Mouse (Mus musculus) cortical plate, adult 2 months (tissue): Measurements from ENCODE around the gene Pim3. TPM values are rescaled to one million over a fixed set of nuclear protein-coding genes. Genes with fewer than 3 reads are reported as not detected.

ENCODE experiments used
- H3K27ac ChIP-seq: fragments of 200-500 bp; 2 replicates; pipeline ENCODE4 v1.5.1; 2012; ENCODE audit warnings: low read length, control low read depth, inconsistent platforms; ENCODE audit not compliant: insufficient read depth
- H3K4me1 ChIP-seq: fragments of 200-500 bp; 2 replicates; pipeline ENCODE4 v1.6.1; 2011; ENCODE audit warnings: low read length; ENCODE audit not compliant: control insufficient read depth, insufficient read depth
- H3K4me3 ChIP-seq: fragments of 200-500 bp; 2 replicates; pipeline ENCODE4 v1.5.1; 2011; ENCODE audit warnings: mild to moderate bottlenecking, low read length, control low read depth; ENCODE audit not compliant: insufficient read depth
- CTCF ChIP-seq: fragments of 200-500 bp; IDR thresholded peaks from 2 replicates; pipeline ENCODE4 v1.5.1; 2011; ENCODE audit warnings: mild to moderate bottlenecking, control low read depth, low read length; ENCODE audit not compliant: insufficient read depth; ENCODE audit errors: extremely low read depth
- POLR2A ChIP-seq: fragments of 200-500 bp; IDR thresholded peaks from 2 replicates; pipeline ENCODE4 v1.6.1; 2011; ENCODE audit warnings: mild to moderate bottlenecking, low read length, control low read depth; ENCODE audit not compliant: insufficient read depth; ENCODE audit errors: extremely low read depth
- polyA plus RNA-seq: library from polyadenylated mRNA; depleted of rRNA; stranded (reverse); fragments of >200 nt; gene quantifications from 2 replicates; pipeline ENCODE4 v1.2.3, GENCODE M21; 2012

Gene Pim3
- polyA plus RNA-seq, 1 experiment, result 16.7 TPM

GRCm38 (mm10) chr15:88890751-88891675, 29.0 kb downstream of the Pim3 start:
- peak; percentile 88 for TF ChIP-seq POLR2A
- TF ChIP-seq CTCF, result no peak
- peaks cover 2% of the 10 kb centered on the region; the same call in 1 of the 2 replicates for H3K4me1 ChIP-seq
- peak overlapping the region; percentile 37 for H3K4me3 ChIP-seq
- no peak overlapping the region for H3K27ac ChIP-seq

- Histone ChIP-seq H3K27ac (no peak overlapping the region), H3K4me1 (peaks cover 2% of the 10 kb centered on the region; the same call in 1 of the 2 replicates), H3K4me3 (peak overlapping the region; percentile 37; the same call in 1 of the 2 replicates)
- TF ChIP-seq POLR2A (no peak), CTCF (no peak)
These were observed 29.7 kb downstream of the Pim3 start for GRCm38 (mm10) chr15:88891676-88892040.

- Histone ChIP-seq H3K4me1 (peaks cover 2% of the 10 kb centered on the region; the same call in 1 of the 2 replicates), H3K27ac (no peak overlapping the region), H3K4me3 (no peak overlapping the region)
- TF ChIP-seq CTCF (no peak), POLR2A (no peak)
These were observed 30.3 kb downstream of the Pim3 start for GRCm38 (mm10) chr15:88892252-88892651.

- no peak for TF ChIP-seq CTCF
- no peak for TF ChIP-seq POLR2A
These were observed 30.9 kb downstream of the Pim3 start for GRCm38 (mm10) chr15:88892876-88893275.

GRCm38 (mm10) chr15:88895119-88895518, 33.1 kb downstream of the Pim3 start:
- no peak overlapping the region for H3K4me3 ChIP-seq

More at GRCm38 (mm10) chr15:88892876-88893275, 30.9 kb downstream of the Pim3 start:
- Histone ChIP-seq H3K4me1 (peaks cover 2% of the 10 kb centered on the region; the same call in 1 of the 2 replicates), H3K4me3 (no peak overlapping the region), H3K27ac (no peak overlapping the region)

GRCm38 (mm10) chr15:88895891-88896290, 33.9 kb downstream of the Pim3 start:
- TF ChIP-seq POLR2A (no peak), CTCF (no peak)
- peaks cover 2% of the 10 kb centered on the region; the same call in 1 of the 2 replicates for H3K4me1 ChIP-seq
- no peak overlapping the region for H3K27ac ChIP-seq
- no peak overlapping the region for H3K4me3 ChIP-seq

More at GRCm38 (mm10) chr15:88895119-88895518, 33.1 kb downstream of the Pim3 start:
- Histone ChIP-seq H3K27ac (no peak overlapping the region), H3K4me1 (peaks cover 2% of the 10 kb centered on the region; the same call in 1 of the 2 replicates)
- TF ChIP-seq POLR2A, result no peak
- no peak for TF ChIP-seq CTCF

- H3K4me1 ChIP-seq, result no peaks in the 10 kb centered on the region
- TF ChIP-seq CTCF (no peak), POLR2A (no peak)
- H3K4me3 ChIP-seq, result no peak overlapping the region
- no peak overlapping the region for H3K27ac ChIP-seq
These were observed 34.5 kb downstream of the Pim3 start for GRCm38 (mm10) chr15:88896341-88896980.

GRCm38 (mm10) chr15:88902200-88902875, 40.4 kb downstream of the Pim3 start:
- no peak overlapping the region for H3K27ac ChIP-seq
- TF ChIP-seq CTCF (no peak), POLR2A (no peak)

GRCm38 (mm10) chr15:88903086-88903485, 41.1 kb downstream of the Pim3 start:
- no peaks in the 10 kb centered on the region for H3K4me1 ChIP-seq
- no peak overlapping the region for H3K4me3 ChIP-seq

More at GRCm38 (mm10) chr15:88902200-88902875, 40.4 kb downstream of the Pim3 start:
- Histone ChIP-seq H3K4me3 (no peak overlapping the region), H3K4me1 (no peaks in the 10 kb centered on the region)

GRCm38 (mm10) chr15:88904056-88904811, 42.2 kb downstream of the Pim3 start:
- Histone ChIP-seq H3K4me3 (no peak overlapping the region), H3K27ac (no peak overlapping the region), H3K4me1 (no peaks in the 10 kb centered on the region)
- TF ChIP-seq CTCF (no peak), POLR2A (no peak)

More at GRCm38 (mm10) chr15:88903086-88903485, 41.1 kb downstream of the Pim3 start:
- no peak overlapping the region for H3K27ac ChIP-seq
- no peak for TF ChIP-seq POLR2A
- TF ChIP-seq CTCF, result no peak
